Mouse (Mus musculus) cerebellum, postnatal 36 days (tissue): ENCODE data around the gene Gnpnat1.
A peak's percentile ranks its signal among the peaks of the same experiment; 100 is the strongest.
"Not testable (repeated sequence)": the region's sequence is repeated elsewhere in the genome, so short reads cannot be mapped to it uniquely, and the experiment has no call there.

ENCODE experiments used
- DNase-seq, 2 experiments: peaks; one replicate each; pipeline ENCODE4 v3.0.0; 2021 to 2022; ENCODE audit warnings: mixed read lengths in 2 of 2

Gnpnat1 gene

GRCm38 (mm10) chr14:45404813-45405212 lies at the start of gene Gnpnat1:
Gnpnat1 (minus strand) TSS chr14:45404913.
- DNase-seq = not testable (repeated sequence)

GRCm38 (mm10) chr14:45453538-45454233 lies 49.0 kb upstream of the Gnpnat1 start:
- DNase-seq = no peak

GRCm38 (mm10) chr14:45452861-45453512 lies 48.3 kb upstream of the Gnpnat1 start:
- peak; percentile 20 to 39 for DNase-seq

GRCm38 (mm10) chr14:45452148-45452547 lies 47.4 kb upstream of the Gnpnat1 start:
- DNase-seq = no peak

GRCm38 (mm10) chr14:45451090-45451489 lies 46.4 kb upstream of the Gnpnat1 start:
- DNase-seq = no peak

- DNase-seq = no peak
These were observed 42.1 kb upstream of the Gnpnat1 start for GRCm38 (mm10) chr14:45446777-45447176.

GRCm38 (mm10) chr14:45445445-45445844 lies 40.7 kb upstream of the Gnpnat1 start:
- DNase-seq = no peak

GRCm38 (mm10) chr14:45444870-45445269 lies 40.2 kb upstream of the Gnpnat1 start:
- no peak for DNase-seq

- DNase-seq = no peak
These were observed 38.3 kb upstream of the Gnpnat1 start for GRCm38 (mm10) chr14:45442781-45443560.

GRCm38 (mm10) chr14:45441291-45441690 lies 36.6 kb upstream of the Gnpnat1 start:
- DNase-seq = no peak

GRCm38 (mm10) chr14:45439387-45439786 lies 34.7 kb upstream of the Gnpnat1 start:
- no peak for DNase-seq

- DNase-seq = no peak
These were observed 34.2 kb upstream of the Gnpnat1 start for GRCm38 (mm10) chr14:45438931-45439275.

GRCm38 (mm10) chr14:45438250-45438930 lies 33.7 kb upstream of the Gnpnat1 start:
- no peak for DNase-seq

- DNase-seq = no peak
These were observed 29.5 kb upstream of the Gnpnat1 start for GRCm38 (mm10) chr14:45434220-45434619.

GRCm38 (mm10) chr14:45432003-45432402 lies 27.3 kb upstream of the Gnpnat1 start:
- no peak for DNase-seq

- DNase-seq = no peak
These were observed 25.5 kb upstream of the Gnpnat1 start for GRCm38 (mm10) chr14:45430066-45430842.

- peak; percentile 13 to 30 for DNase-seq
These were observed 18.5 kb upstream of the Gnpnat1 start for GRCm38 (mm10) chr14:45423220-45423619.

- DNase-seq = peak; percentile 6 to 8
These were observed 17.7 kb upstream of the Gnpnat1 start for GRCm38 (mm10) chr14:45422371-45422770.

GRCm38 (mm10) chr14:45419323-45419722 lies 14.6 kb upstream of the Gnpnat1 start:
- DNase-seq = no peak

GRCm38 (mm10) chr14:45418553-45418952 lies 13.8 kb upstream of the Gnpnat1 start:
- no peak for DNase-seq

GRCm38 (mm10) chr14:45416265-45416664 lies 11.6 kb upstream of the Gnpnat1 start:
- no peak for DNase-seq

GRCm38 (mm10) chr14:45403651-45404050 lies 1.1 kb downstream of the Gnpnat1 start:
- DNase-seq = no peak
